Mouse (Mus musculus): ENCODE data around the gene Vpreb1. TPM values are rescaled to one million over a fixed set of nuclear protein-coding genes. Genes with fewer than 3 reads are reported as not detected.
A peak's percentile ranks its signal among the peaks of the same experiment; 100 is the strongest.

Gene Vpreb1
- total and polyA plus RNA-seq, 2 experiments from 2014 or later: 0.44 TPM; not detected in 1

DNA sequence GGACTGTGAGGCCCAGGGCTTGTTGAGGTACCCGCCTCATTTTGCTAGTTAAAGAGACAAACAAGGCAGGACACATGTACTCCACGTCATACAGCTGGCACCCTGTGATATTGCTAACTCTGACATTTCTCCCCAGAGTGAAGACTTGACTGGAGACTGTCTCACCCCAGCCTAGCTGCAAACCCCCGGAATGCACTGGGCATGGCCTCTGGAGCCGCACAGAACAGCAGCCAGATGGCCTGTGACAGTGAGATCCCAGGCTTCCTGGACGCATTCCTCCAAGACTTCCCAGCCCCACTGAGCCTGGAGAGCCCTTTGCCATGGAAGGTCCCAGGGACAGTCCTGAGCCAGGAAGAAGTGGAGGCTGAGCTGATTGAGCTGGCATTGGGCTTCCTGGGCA lies 32.5 kb upstream of the Vpreb1 start:
- H3K9ac ChIP-seq (replicated peaks; ENCODE audit: low read depth, low read length): no peak overlapping the region
- DNase-seq (ENCODE audit: low spot score): no peak
- 0 out of 2 replicates have a peak, but pooled peaks cover 8% of the 10 kb centered on the region for H3K4me1 ChIP-seq (ENCODE audit: control insufficient read depth, insufficient read depth)
- no peak overlapping the region for H3K4me3 ChIP-seq (ENCODE audit: low read depth, low read length)
- WGBS: 65% methylated on average over 5 of the region's 5 CpGs
- no peak for ATAC-seq (ENCODE audit: insufficient read depth, low read depth)
- peaks cover 34% of the 10 kb centered on the region for H3K36me3 ChIP-seq (replicated peaks; ENCODE audit: control insufficient read depth, insufficient read depth, low read length)
- TF ChIP-seq CTCF (IDR thresholded peaks at IDR 0.05; ENCODE audit: low read depth) (no peak), EP300 (IDR thresholded peaks at IDR 0.05; ENCODE audit: low read depth) (no peak)
- no peaks in the 10 kb centered on the region for H3K9me3 ChIP-seq (replicated peaks; ENCODE audit: control insufficient read depth, low read length)
- no peak overlapping the region for H3K4me2 ChIP-seq (ENCODE audit: low read depth, low read length)
- peak overlapping the region; percentile 54 for H3K27ac ChIP-seq (ENCODE audit: low read depth)
- no peaks in the 10 kb centered on the region for H3K27me3 ChIP-seq (ENCODE audit: control insufficient read depth, insufficient read depth, low read length)

DNA sequence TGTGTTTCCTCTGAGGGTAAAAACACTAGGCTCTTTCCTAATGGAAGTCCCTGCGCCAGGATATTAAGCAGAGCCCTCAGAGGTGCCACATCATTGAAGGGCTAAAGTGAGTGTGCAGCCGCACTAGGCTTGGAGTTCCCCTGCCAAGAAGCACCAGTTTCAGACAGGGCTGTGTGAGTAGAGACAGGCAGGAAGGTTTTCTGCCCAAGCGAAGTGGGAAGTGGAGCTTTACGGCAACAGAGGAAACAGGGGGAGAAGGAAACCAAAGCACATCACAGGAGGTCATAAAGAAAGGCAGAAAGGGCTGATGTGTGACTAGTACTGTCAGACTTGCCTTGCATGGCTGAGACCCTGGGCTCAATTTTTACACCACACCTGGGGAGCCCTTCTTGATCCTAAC lies 31.7 kb upstream of the Vpreb1 start:
- H3K9ac ChIP-seq (replicated peaks; ENCODE audit: low read depth, low read length): no peak overlapping the region
- ATAC-seq (ENCODE audit: insufficient read depth, low read depth) (no peak; the same call in 1 of the 2 replicates), DNase-seq (ENCODE audit: low spot score) (peak; percentile 20)
- H3K4me1 ChIP-seq (ENCODE audit: control insufficient read depth, insufficient read depth): 0 out of 2 replicates have a peak, but pooled peaks cover 8% of the 10 kb centered on the region
- TF ChIP-seq EP300 (IDR thresholded peaks at IDR 0.05; ENCODE audit: low read depth) (no peak), CTCF (IDR thresholded peaks at IDR 0.05; ENCODE audit: low read depth) (no peak)
- peaks cover 34% of the 10 kb centered on the region for H3K36me3 ChIP-seq (replicated peaks; ENCODE audit: control insufficient read depth, insufficient read depth, low read length)
- H3K9me3 ChIP-seq (replicated peaks; ENCODE audit: control insufficient read depth, low read length): no peaks in the 10 kb centered on the region
- H3K27ac ChIP-seq (ENCODE audit: low read depth): peak overlapping the region; percentile 71
- H3K4me3 ChIP-seq (ENCODE audit: low read depth, low read length): no peak overlapping the region
- no peaks in the 10 kb centered on the region for H3K27me3 ChIP-seq (ENCODE audit: control insufficient read depth, insufficient read depth, low read length)
- no peak overlapping the region for H3K4me2 ChIP-seq (ENCODE audit: low read depth, low read length)
- 65% methylated on average over 4 of the region's 4 CpGs for WGBS

DNA sequence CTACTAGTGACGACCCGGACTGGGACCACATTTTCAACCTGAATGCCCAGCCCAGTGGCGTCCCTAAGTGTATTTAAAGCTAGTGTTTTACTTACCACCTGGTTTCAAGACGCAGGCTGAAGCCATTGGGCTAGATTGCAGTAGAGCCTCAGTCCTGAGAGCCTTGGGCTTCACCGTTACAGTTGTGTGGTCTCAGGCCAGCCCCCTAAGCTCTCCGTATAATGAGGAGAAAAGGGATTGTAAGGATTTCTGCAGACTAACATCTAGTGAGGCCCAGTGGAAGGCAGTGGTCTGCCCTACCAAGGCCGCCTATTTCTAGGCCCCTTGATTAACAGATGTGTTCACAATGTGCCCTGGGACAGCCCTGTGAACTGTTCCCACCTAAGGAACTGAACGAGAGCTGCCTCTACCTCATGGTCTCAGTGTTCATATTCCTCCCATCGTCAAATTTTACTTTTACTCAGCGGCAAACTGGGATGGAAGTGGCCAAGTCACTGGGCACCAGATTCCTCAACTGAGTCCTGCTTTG lies 26.5 kb upstream of the Vpreb1 start:
- TF ChIP-seq CTCF (IDR thresholded peaks at IDR 0.05; ENCODE audit: low read depth) (no peak), EP300 (IDR thresholded peaks at IDR 0.05; ENCODE audit: low read depth) (no peak)
- peak overlapping the region; percentile 74 for H3K4me3 ChIP-seq (ENCODE audit: low read depth, low read length)
- peaks cover 32% of the 10 kb centered on the region for H3K36me3 ChIP-seq (replicated peaks; ENCODE audit: control insufficient read depth, insufficient read depth, low read length)
- no peak for ATAC-seq (ENCODE audit: insufficient read depth, low read depth)
- peaks cover 5% of the 10 kb centered on the region; the same call in 1 of the 2 replicates for H3K4me1 ChIP-seq (ENCODE audit: control insufficient read depth, insufficient read depth)
- no peaks in the 10 kb centered on the region for H3K27me3 ChIP-seq (ENCODE audit: control insufficient read depth, insufficient read depth, low read length)
- DNase-seq (ENCODE audit: low spot score): no peak
- peak overlapping the region; percentile 77 for H3K9ac ChIP-seq (replicated peaks; ENCODE audit: low read depth, low read length)
- no peaks in the 10 kb centered on the region for H3K9me3 ChIP-seq (replicated peaks; ENCODE audit: control insufficient read depth, low read length)
- WGBS: 22% methylated on average over 10 of the region's 10 CpGs
- H3K27ac ChIP-seq (ENCODE audit: low read depth): peak overlapping the region; percentile 80
- peak overlapping the region; percentile 84 for H3K4me2 ChIP-seq (ENCODE audit: low read depth, low read length)

DNA sequence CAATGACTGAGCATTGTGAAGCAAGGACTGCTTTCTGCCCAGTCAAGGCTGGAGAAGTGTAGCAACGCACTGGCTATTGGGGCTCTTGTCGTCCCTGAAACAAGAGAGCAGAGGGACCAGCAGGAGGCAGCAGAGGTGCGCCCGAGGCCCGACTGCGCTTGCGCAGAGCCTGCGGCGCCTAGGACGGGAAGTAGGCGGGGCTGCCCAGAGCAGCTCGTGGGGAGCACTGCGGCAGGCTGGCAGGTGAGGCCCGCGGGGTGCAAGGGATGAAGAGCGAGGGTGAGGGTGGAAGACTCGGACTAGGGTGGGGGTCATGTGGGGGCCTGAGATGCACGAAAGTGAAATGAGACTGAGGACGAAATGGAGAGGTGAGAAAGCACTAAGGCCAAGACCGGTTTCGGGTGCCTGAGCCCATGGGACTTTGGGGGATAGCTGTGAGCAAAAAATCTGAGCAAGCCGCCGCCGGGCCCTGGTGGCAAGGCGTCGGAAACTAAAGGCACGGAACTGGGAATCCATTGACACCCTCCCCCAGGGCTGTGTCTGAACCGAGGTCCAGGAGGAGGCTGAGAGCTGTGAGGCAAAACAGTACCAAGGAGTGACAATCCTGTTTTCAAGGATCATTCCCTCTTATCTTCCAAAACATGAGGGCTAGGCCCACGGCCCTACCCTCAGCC lies 25.9 kb upstream of the Vpreb1 start, which contains the start of gene Ppm1f:
Gene Ppm1f, plus strand, starts transcription at position 88 of the 674 bp plus-strand sequence.
- no peaks in the 10 kb centered on the region for H3K27me3 ChIP-seq (ENCODE audit: control insufficient read depth, insufficient read depth, low read length)
- peak within 1 kb of the TSS; percentile 74 for H3K4me3 ChIP-seq (ENCODE audit: low read depth, low read length)
- DNase-seq (ENCODE audit: low spot score) (peak; percentile 85), ATAC-seq (ENCODE audit: insufficient read depth, low read depth) (peak; percentile 93)
- H3K9ac ChIP-seq (replicated peaks; ENCODE audit: low read depth, low read length): peak within 1 kb of the TSS; percentile 77
- under 1% methylated on average over 29 of the region's 29 CpGs for WGBS
- H3K27ac ChIP-seq (ENCODE audit: low read depth): peak within 1 kb of the TSS; percentile 80
- TF ChIP-seq EP300 (IDR thresholded peaks at IDR 0.05; ENCODE audit: low read depth) (no peak), CTCF (IDR thresholded peaks at IDR 0.05; ENCODE audit: low read depth) (peak; percentile 96)
- H3K4me2 ChIP-seq (ENCODE audit: low read depth, low read length): peak within 1 kb of the TSS; percentile 84
- H3K4me1 ChIP-seq (ENCODE audit: control insufficient read depth, insufficient read depth): peaks cover 5% of the 10 kb centered on the region; the same call in 1 of the 2 replicates
- peaks cover 38% of the 10 kb centered on the region for H3K36me3 ChIP-seq (replicated peaks; ENCODE audit: control insufficient read depth, insufficient read depth, low read length)
- no peaks in the 10 kb centered on the region for H3K9me3 ChIP-seq (replicated peaks; ENCODE audit: control insufficient read depth, low read length)

DNA sequence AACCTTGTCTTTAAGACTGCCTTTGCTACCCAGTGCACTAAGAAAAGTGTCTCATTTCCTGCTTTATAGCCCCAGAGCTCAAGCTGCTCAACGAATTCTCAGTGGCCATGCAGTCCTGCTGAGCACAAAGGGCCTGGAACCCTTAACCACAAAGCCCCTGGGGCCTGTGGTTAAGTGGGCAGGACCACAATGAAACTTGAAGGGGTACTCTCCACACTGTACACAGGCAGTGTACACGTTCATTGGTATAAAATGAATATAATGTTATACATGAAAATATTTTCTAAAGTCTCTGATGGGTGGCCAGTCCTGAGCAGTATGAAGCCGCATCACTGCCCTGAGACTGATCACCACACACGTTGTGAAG lies 25.4 kb upstream of the Vpreb1 start:
- no peak overlapping the region for H3K4me3 ChIP-seq (ENCODE audit: low read depth, low read length)
- H3K4me2 ChIP-seq (ENCODE audit: low read depth, low read length): no peak overlapping the region; the same call in 1 of the 2 replicates
- H3K9ac ChIP-seq (replicated peaks; ENCODE audit: low read depth, low read length): peak overlapping the region; percentile 77; the same call in 1 of the 2 replicates
- H3K27me3 ChIP-seq (ENCODE audit: control insufficient read depth, insufficient read depth, low read length): no peaks in the 10 kb centered on the region
- 30% methylated on average over 4 of the region's 4 CpGs for WGBS
- peaks cover 5% of the 10 kb centered on the region; the same call in 1 of the 2 replicates for H3K4me1 ChIP-seq (ENCODE audit: control insufficient read depth, insufficient read depth)
- ATAC-seq (ENCODE audit: insufficient read depth, low read depth) (peak; percentile 2; the same call in 1 of the 2 replicates), DNase-seq (ENCODE audit: low spot score) (no peak)
- H3K9me3 ChIP-seq (replicated peaks; ENCODE audit: control insufficient read depth, low read length): no peaks in the 10 kb centered on the region
- H3K36me3 ChIP-seq (replicated peaks; ENCODE audit: control insufficient read depth, insufficient read depth, low read length): peaks cover 43% of the 10 kb centered on the region
- no peak for TF ChIP-seq EP300 (IDR thresholded peaks at IDR 0.05; ENCODE audit: low read depth)
- TF ChIP-seq CTCF (IDR thresholded peaks at IDR 0.05; ENCODE audit: low read depth): no peak
- H3K27ac ChIP-seq (ENCODE audit: low read depth): peak overlapping the region; percentile 39; the same call in 1 of the 2 replicates
